Mouse (Mus musculus) olfactory bulb, adult 2 months (tissue): ENCODE results near the gene Crybg3. TPM values are rescaled to one million over a fixed set of nuclear protein-coding genes. Genes with fewer than 3 reads are reported as not detected.

Source experiments
- H3K27ac ChIP-seq: fragments of 200-500 bp; 2 replicates; pipeline ENCODE4 v1.5.1; 2012; ENCODE audit warnings: low read depth, low read length; ENCODE audit not compliant: insufficient read depth
- H3K4me1 ChIP-seq: fragments of 200-500 bp; 2 replicates; pipeline ENCODE4 v1.6.1; 2012; ENCODE audit warnings: low read length; ENCODE audit not compliant: control insufficient read depth, insufficient read depth
- H3K4me3 ChIP-seq: fragments of 200-500 bp; 2 replicates; pipeline ENCODE4 v1.5.1; 2012; ENCODE audit warnings: mild to moderate bottlenecking, low read depth, low read length, moderate library complexity; ENCODE audit not compliant: insufficient read depth
- CTCF ChIP-seq: fragments of 200-500 bp; IDR thresholded peaks from 2 replicates; pipeline ENCODE4 v1.5.1; 2012; ENCODE audit warnings: low read depth, mild to moderate bottlenecking, low read length, moderate library complexity; ENCODE audit not compliant: insufficient read depth
- POLR2A ChIP-seq: fragments of 200-500 bp; IDR thresholded peaks from 2 replicates; pipeline ENCODE4 v1.6.1; 2012; ENCODE audit warnings: mild to moderate bottlenecking, low read depth, low read length, moderate library complexity; ENCODE audit not compliant: insufficient read depth
- WGBS: fragments of 180-500 bp; shearing (Covaris S2); methylation state at CpG from one replicate; pipeline ENCODE4 v1.1.7; 2018; 5-methylcytosine and 5-hydroxymethylcytosine counted together
- polyA plus RNA-seq: library from polyadenylated mRNA; stranded (reverse); fragments of >200 nt; gene quantifications from 2 replicates; pipeline ENCODE4 v1.2.4, GENCODE M21; 2012; ENCODE audit warnings: low replicate concordance; ENCODE audit not compliant: missing spikeins, insufficient read depth, insufficient read length

Crybg3 gene
- polyA plus RNA-seq, 1 experiment, result not detected

DNA sequence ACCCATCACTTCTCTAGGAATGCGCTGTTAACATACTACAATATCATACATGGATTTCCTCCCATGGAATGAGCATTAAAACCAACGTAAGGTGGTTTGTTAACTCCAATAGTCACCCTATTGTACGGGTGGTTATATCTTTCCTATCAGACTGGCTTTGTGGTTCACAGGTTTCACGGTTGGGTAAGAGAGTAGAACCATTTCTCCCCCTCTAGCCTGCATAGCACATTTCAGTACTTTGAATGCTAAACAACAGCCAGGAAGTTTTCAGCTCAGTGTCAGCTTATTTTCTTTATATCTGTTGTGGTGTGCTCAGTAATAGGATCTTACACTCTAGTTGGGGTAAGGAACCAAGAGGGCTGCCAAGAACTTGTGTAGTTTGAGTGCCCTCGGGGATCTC, 149.0 kb downstream of the Crybg3 start:
- H3K27ac ChIP-seq, result no peak overlapping the region
- WGBS, result 91% methylated on average over 5 of the region's 5 CpGs
- no peak overlapping the region for H3K4me3 ChIP-seq
- TF ChIP-seq CTCF (no peak), POLR2A (no peak)
- no peaks in the 10 kb centered on the region for H3K4me1 ChIP-seq

DNA sequence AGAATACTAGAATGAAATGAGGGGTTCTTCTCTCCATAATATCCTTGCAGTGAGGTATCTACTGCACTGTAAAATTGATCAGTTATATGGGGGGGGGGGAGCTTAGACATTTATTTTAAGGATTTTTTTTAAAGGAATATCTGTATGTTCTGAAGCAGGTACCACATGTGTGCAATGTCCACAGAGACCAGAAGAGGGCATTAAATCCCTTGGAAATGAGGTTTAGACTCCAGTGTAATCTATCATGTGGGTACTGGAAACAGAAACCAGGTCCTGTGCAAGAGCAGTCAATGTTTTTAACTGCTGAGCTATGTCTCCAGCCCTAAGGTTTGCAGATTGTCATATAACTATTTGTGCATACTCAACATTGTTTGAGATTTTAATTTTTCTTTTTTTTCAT, 151.7 kb downstream of the Crybg3 start:
- no peak for TF ChIP-seq CTCF
- no peak for TF ChIP-seq POLR2A

DNA sequence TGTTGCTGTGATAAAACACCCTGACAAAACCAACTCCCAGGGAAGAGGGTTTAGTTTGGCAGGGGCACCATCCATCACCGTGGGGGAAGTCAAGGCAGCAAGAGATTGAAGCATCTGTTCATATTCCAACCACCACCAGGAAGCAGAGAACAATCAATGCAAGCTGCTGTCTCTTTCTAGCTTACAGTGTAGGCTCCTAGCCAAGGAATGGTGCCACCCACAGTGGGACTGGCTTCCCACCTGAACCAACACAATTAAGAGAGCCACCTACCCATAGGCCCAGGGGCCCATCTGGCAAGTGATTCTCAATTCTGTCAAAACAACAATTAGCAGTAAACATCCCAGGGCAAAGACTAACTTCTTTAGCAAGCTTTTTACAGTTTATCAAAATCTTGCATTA, 152.6 kb downstream of the Crybg3 start:
- Histone ChIP-seq H3K27ac (no peak overlapping the region), H3K4me1 (no peaks in the 10 kb centered on the region), H3K4me3 (no peak overlapping the region)
- 88% methylated on average over 1 of the region's 1 CpGs for WGBS
- TF ChIP-seq CTCF, result no peak
- no peak for TF ChIP-seq POLR2A

More for the DNA sequence above, 151.7 kb downstream of the Crybg3 start:
- Histone ChIP-seq H3K4me1 (no peaks in the 10 kb centered on the region), H3K4me3 (no peak overlapping the region), H3K27ac (no peak overlapping the region)

DNA sequence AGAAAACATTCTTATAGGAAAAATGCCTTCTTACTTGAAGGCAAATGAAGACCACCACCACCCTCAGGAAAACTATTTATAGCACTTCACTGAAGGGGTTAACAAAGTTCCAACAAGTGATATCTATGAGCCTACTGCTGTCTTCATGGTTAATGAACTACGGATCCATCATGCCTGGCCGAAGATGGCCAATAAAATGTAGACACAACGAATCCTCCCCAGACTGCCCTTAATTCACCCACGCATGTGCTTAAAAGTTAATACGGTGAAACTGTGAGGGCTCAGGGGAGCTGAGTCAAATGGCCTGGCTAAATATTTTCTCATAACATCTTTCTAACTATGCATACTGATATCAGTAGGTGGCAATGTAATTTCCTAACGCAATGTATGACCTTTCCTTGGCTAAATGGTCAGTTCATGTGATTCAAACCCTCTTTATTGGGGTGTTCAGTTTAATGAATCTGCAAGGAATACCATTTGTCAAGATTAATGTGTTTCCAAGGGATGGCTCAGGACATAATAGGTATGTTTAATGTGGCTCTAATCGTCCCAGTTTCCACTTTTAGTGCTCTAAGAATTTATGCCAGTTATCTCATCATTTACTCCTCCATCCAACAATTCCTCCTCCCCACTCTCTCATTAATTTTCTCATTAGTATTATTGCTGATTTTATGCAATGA, 155.8 kb downstream of the Crybg3 start:
- 89% methylated on average over 7 of the region's 7 CpGs for WGBS
- H3K4me1 ChIP-seq, result no peaks in the 10 kb centered on the region
- H3K4me3 ChIP-seq, result no peak overlapping the region
- TF ChIP-seq CTCF (no peak), POLR2A (no peak)
- H3K27ac ChIP-seq, result no peak overlapping the region

Other genes with a start within 250 kb of the Crybg3 start
- not detected in 2 replicates for gene Olfr209, start 237.0 kb downstream of the Crybg3 start, polyA plus RNA-seq
- gene Gabrr3, start 193.6 kb downstream of the Crybg3 start, polyA plus RNA-seq, result not detected in 2 replicates
- not detected in 2 replicates for gene Riox2, start 129.2 kb downstream of the Crybg3 start, polyA plus RNA-seq
- gene Arl6, start 38.4 kb upstream of the Crybg3 start, polyA plus RNA-seq, result not detected in 2 replicates